Mouse (Mus musculus) urinary bladder, postnatal 25 days (tissue): ENCODE data around the gene Ercc6.

Experiments
- DNase-seq: peaks from one replicate; pipeline ENCODE4 v3.0.0; 2022; ENCODE audit warnings: low spot score

Gene Ercc6

DNA sequence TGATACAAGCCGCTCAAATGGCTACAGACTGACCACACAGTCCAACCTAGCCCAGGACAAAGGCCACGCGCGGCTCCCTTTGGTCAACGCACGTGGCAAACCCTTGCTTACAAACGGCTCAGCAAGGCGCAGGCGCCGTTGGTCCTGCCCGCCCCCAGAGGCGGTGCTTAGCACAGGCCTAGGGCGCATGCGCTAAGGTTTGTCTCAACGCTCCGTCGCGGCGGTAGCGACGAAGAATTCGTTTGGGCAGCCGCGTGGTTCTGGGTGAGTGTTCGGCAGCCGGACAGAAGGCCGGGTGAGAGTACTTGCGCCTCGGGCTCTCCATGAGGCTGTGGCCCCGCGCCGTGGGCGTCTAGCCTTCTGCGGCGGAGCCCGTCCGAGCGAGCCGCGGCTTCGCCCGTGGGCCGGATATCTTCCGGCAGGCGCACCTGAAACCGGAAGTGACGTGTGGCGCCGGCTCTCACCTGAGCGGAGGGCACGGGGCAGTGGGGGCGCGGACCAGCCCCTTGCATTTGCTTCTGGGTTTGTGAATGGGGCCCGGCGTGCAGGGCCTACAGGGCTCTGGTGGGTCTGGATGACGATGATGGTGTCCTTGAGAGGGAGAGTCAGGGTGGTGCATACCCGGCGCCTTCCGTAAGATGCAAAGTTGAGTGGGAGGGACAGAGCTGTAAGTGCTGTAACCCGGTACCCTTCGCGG is at the start of gene Ercc6:
Ercc6 (plus strand) TSS at position 186 of the 697 bp plus-strand sequence.
- peak; percentile 96 for DNase-seq

- no peak for DNase-seq
Observed at GRCm38 (mm10) chr14:32464601-32465505, 48.5 kb upstream of the Ercc6 start, which contains the start of gene Slc18a3. Gene Slc18a3, minus strand, starts transcription at chr14:32464850.

GRCm38 (mm10) chr14:32465506-32465870 is 47.8 kb upstream of the Ercc6 start:
- no peak for DNase-seq

DNA sequence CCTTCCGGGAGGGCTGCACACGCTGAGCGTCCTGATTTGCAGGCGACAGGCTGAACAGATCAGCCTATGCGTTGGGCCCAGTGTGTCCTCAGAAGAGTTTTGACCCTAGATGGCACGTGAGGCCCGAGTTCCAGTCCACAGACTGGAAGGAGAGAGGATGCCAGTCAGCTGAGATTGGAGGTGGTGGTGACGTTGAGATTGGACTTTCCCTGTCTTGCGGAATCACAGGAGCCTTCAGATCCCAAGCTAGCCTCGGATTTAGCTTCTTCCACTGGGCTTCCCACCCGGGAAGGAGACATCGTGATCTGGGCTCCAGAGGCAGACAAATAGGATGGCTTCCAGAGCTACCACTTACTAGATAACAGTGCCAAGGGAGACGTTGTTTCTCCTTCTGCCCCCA is 47.4 kb upstream of the Ercc6 start, which contains the start of gene Chat:
Chat (minus strand) TSS at position 101 of the 400 bp plus-strand sequence.
- no peak for DNase-seq

GRCm38 (mm10) chr14:32467606-32468005 is 45.7 kb upstream of the Ercc6 start:
- peak; percentile 54 for DNase-seq

DNA sequence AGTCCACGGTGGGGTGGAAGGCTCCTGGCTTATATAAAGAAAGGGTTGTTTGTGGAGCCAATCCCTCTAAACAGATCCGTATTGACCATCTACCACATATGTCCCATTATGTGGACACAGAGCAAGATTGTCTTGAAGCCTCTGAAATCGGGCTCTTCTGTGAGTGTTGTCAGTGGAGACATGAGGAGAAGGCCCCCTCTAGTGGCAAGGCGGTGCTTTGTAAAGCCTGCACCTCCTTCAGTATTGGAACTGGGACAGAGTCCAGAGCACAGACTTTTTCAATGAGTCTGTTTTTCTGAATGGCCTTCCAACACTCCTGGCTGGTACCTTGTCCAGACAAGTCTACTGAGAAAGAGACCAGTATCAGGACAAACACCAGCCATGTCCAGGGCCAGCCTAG is 40.3 kb upstream of the Ercc6 start:
- DNase-seq = peak; percentile 30

DNA sequence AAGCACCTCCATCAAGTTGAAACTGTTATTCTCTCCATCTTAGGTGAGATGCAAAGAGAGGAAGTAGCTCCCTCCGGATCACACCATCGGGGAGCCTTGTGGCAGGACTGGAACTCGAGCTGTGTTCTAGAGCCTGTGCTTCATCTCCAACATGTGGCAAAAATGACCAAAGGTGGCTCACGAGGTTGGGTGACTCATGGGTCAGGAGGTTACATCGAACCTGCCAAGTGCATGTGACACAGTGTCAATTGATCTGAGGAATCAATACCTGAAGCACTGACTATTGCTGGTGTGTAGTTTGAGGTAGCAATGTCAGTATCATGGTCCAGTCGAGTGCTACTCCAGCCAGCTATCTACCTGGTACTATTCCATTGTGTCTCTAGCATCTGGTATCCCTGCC is 36.8 kb upstream of the Ercc6 start:
- no peak for DNase-seq

DNA sequence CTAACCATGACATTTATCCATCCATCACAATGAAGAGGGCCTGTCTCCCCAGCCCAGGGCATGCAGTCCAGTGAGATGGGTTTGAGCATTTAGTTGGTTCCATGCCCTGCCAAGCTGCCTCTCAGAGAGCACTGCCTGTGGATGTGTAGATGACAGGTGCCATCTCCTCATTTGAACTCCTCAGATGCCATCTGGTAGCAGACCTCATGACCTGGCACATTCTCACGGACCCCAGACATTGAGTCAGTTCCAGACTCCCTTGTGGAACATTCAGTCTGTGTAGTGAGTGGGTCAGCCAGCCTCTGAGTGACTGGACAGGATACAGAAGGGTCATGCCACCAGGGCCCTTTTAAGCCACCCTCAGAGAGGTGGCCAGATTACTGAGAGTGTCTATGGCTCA is 35.7 kb upstream of the Ercc6 start:
- DNase-seq = no peak

DNA sequence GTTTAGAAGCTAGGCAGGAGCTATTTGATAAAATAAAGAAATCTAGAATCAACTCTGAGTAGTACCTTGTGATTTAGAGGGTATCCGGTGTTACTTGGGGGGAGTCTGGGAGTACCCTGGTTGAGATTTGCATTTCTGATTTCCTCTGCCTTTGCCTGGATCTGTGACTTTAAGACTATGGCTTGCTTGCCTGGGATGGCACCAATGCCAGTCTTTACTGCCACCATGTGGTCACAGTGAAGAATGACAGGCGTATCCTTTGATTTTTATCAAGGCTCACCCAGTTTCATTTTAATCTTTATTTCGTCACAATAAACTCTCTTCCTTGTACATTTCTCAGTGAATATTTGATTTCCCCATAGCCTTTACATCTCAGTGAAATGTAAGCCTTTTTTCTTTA is 31.3 kb upstream of the Ercc6 start:
- peak; percentile 12 for DNase-seq

DNA sequence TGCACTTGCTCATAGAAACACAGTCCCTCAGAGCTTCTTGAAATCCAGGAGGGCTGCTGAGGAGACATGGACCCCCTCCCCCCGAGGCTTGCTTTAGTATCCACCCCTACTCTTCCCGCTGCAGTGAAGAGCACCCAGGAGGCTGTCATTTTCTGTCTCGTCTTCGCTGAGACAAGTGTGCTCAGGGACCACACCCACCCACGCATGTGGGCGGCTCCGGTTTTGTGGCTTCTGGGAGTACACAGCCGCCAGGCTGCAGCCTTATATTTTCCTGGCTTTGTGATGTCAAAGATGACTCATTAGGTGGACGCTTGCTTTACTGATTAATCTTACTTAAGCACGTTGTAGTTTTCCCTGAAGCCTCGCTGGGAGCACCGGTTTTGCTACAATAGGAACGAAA is 20.8 kb upstream of the Ercc6 start:
- DNase-seq = no peak

- no peak for DNase-seq
Observed at GRCm38 (mm10) chr14:32496115-32496850, 17.0 kb upstream of the Ercc6 start.

DNA sequence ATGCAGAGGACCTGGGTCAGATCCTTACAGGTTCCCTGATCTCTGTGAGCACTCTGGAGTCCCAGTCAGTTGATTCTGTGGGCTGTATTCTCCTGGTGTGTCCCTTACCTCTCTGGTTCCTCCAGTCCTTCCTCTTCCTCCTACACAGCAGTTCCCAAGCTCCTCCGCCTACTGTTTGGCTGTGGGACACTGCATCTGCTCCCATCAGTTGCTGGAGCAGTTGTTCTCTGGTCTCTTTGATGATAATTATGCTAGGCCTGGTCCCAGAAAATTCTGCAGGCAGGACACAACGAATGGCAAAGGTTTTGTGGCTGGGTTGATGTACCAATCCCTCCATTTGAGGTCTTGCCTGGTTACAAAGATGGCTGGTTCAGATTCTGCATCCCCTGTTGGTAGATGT is 12.0 kb upstream of the Ercc6 start:
- no peak for DNase-seq

DNA sequence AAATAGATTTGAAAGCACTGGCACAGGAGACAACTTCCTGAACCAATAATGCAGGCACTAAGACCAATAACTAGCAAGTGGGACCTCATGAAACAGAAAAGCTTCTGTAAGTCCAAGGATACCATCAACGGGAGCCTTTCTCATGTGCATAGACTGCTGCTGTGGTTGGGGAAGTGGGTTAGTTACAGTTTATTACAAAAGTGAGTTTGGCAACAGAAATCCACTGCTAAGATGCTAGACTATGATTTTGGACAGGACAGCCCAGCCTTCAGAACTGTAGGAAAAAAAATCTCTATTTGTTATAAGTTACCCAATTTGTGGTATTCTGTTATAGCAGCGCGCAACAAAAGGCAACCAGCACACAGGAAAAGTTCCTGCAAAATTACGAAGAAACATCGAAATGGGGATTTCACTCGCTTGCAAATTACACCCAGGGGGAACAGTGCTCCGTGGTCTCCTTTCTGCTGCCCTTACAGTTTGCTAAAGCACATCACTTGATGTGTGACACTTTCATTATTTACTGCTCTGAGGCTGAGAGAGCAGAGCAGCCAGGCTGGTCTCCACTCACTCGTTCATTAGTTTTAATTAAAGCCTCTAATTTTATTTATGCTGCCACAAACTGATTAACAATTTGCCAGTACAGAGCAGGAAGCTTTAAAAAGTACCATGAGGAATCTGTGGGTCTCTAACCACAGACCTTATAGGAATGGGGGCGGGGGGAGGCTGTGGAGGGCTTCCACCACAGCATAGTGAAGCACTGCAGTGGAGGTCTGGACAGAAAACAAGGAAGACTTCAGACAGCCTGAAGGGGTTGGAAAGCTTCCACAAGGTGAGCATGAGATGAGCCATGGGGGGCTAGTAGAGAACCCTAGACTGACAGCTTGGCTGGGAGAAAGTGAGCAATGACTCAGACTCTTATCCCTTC is 10.3 kb upstream of the Ercc6 start:
- no peak for DNase-seq

GRCm38 (mm10) chr14:32503897-32504296 is 9.4 kb upstream of the Ercc6 start:
- no peak for DNase-seq

DNA sequence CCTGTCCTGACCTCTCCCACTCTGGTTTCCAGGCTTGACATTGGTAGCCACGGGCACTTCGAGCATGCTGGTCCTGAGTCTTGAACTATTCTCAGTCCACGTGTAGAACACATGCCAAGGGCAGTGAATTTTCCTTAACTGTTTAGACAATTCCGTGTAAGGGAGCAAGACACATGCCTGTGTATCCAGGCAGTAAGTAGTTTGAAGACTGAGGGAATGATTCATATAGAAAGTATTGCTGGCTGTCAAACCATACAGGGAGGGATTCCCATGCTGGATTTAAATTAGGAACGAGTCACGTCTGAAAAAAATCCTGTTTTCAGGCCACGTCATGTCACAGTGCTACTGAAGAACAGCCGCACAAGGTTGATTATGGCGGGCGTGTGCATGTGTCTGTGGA is 7.0 kb upstream of the Ercc6 start:
- DNase-seq = no peak

- no peak for DNase-seq
Observed at GRCm38 (mm10) chr14:32507216-32507615, 6.1 kb upstream of the Ercc6 start.

DNA sequence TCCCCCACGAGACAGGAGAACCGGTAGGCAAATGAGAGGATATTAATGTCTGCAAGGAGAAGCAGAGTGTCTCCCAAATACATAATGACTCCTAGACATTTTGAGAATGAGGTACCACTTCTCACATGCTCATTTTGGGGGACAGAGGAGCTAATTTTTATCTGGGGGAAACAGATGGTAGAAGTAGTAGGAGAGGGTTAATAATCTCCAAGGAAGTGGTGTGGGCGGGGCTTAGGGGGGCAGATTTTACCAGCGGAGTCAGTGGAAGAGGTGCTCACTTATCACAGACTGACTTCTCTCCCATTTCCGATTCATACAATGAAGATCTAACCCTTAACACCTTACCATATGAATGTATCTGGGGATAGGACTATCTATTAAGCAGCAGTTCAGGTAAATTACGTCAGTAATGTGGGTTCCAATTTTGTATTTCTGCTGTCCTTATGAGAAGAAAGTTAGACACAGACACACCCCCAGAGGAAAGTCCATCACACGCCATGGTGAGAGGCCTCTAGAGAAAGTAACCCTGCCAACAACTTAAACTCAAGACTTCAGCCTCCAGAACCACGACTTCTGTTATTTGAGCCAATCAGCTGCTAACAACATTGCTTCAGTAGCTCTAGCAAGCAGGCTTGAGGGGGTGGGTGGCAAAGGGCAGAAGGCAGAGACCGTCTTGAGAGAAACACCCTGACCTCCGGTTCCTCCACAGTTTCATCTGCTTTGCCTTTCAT is 5.1 kb upstream of the Ercc6 start:
- no peak for DNase-seq

GRCm38 (mm10) chr14:32509443-32509961 is 3.8 kb upstream of the Ercc6 start:
- DNase-seq = no peak

DNA sequence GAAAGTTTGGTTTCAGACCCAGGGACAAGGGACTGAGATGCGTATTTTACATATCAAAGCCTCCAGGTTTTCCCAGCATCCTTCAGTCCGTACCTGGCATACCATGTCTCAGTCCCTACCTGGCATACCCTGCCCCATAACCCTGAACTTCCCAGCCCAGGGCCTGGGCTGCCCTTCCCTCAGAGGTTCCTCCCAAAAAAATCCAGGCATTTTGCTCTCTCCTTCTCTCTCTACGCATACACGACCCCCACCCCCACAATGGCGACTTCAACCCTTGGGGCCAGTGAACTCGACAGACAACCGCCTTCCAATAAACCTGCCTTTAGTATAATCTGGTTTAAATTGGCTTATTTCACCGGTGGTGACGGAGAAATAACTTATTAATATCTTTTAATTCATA is 409 bp upstream of the Ercc6 start:
- DNase-seq = no peak

GRCm38 (mm10) chr14:32516086-32516485 is 2.8 kb downstream of the Ercc6 start:
- DNase-seq = no peak

- no peak for DNase-seq
Observed at GRCm38 (mm10) chr14:32518543-32518942, 5.2 kb downstream of the Ercc6 start.
